Mouse (Mus musculus): ENCODE results near the gene Tspan18.

GRCm38 (mm10) chr2:93200681-93201340 lies 133.5 kb downstream of the Tspan18 start:
- TF ChIP-seq CTCF (IDR thresholded peaks at IDR 0.05; ENCODE audit: low read depth, low read length): no peak
- no peak for TF ChIP-seq POLR2A (IDR thresholded peaks at IDR 0.05; ENCODE audit: extremely low read depth, insufficient read depth, low read length)

Data from liver, adult 2 months (tissue).